Mouse (Mus musculus) hindbrain, embryonic 16.5 days (tissue): ENCODE results near the gene Hoxc6. TPM values are rescaled to one million over a fixed set of nuclear protein-coding genes. Genes with fewer than 3 reads are reported as not detected.

Source experiments
- ATAC-seq: fragments of 200-750 bp; cut with Nextera tagmentation; 2 replicates; pipeline ENCODE4 v1.8.0; 2017; ENCODE audit warnings: moderate TSS enrichment, moderate library complexity
- H3K27ac ChIP-seq: fragments of 300-500 bp; sonication (generic); 2 replicates; pipeline ENCODE4 v1.5.1; 2014; ENCODE audit warnings: low read depth, mild to moderate bottlenecking, control low read depth, low read length, moderate library complexity
- H3K27me3 ChIP-seq: fragments of 300-500 bp; sonication (generic); replicated peaks from 2 replicates; pipeline ENCODE4 v1.6.1; 2014; ENCODE audit warnings: low read length; ENCODE audit not compliant: control insufficient read depth, insufficient read depth
- H3K36me3 ChIP-seq: fragments of 300-500 bp; sonication (generic); 2 replicates; pipeline ENCODE4 v1.6.1; 2014; ENCODE audit warnings: mild to moderate bottlenecking, low read length, moderate library complexity, mixed read lengths; ENCODE audit not compliant: control insufficient read depth, insufficient read depth
- H3K4me1 ChIP-seq: fragments of 300-500 bp; sonication (generic); 2 replicates; pipeline ENCODE4 v1.6.1; 2014; ENCODE audit warnings: low read depth, low read length; ENCODE audit not compliant: control insufficient read depth, insufficient read depth
- H3K4me2 ChIP-seq: fragments of 300-500 bp; sonication (generic); 2 replicates; pipeline ENCODE4 v1.6.1; 2014; ENCODE audit warnings: mild to moderate bottlenecking, low read length, control low read depth, moderate library complexity
- H3K4me3 ChIP-seq: fragments of 300-500 bp; sonication (generic); 2 replicates; pipeline ENCODE4 v1.5.1; 2014; ENCODE audit warnings: mild to moderate bottlenecking, low read length, control low read depth, moderate library complexity
- H3K9ac ChIP-seq: fragments of 300-500 bp; sonication (generic); 2 replicates; pipeline ENCODE4 v1.6.1; 2014; ENCODE audit warnings: low read depth, mild to moderate bottlenecking, control low read depth, low read length, moderate library complexity
- H3K9me3 ChIP-seq: fragments of 300-500 bp; sonication (generic); 2 replicates; pipeline ENCODE4 v1.6.1; 2014; ENCODE audit warnings: mild to moderate bottlenecking, low read length, moderate library complexity; ENCODE audit not compliant: control insufficient read depth
- WGBS: fragments of 180-500 bp; shearing (Covaris S2); extraction: QIAGEN DNeasy Blood & Tissue Kit; methylation state at CpG from one replicate; pipeline ENCODE4 v1.1.7; 2014; 5-methylcytosine and 5-hydroxymethylcytosine counted together
- polyA plus RNA-seq: library from polyadenylated mRNA; unstranded; fragments of >200 nt; fragmentation: Nextera tagmentation; extraction: Ambion mirVana; gene quantifications from 2 replicates; pipeline ENCODE4 v1.2.1, GENCODE M21; 2015

Gene Hoxc6
- polyA plus RNA-seq, 1 experiment from 2014 or later = 4.0 TPM

DNA sequence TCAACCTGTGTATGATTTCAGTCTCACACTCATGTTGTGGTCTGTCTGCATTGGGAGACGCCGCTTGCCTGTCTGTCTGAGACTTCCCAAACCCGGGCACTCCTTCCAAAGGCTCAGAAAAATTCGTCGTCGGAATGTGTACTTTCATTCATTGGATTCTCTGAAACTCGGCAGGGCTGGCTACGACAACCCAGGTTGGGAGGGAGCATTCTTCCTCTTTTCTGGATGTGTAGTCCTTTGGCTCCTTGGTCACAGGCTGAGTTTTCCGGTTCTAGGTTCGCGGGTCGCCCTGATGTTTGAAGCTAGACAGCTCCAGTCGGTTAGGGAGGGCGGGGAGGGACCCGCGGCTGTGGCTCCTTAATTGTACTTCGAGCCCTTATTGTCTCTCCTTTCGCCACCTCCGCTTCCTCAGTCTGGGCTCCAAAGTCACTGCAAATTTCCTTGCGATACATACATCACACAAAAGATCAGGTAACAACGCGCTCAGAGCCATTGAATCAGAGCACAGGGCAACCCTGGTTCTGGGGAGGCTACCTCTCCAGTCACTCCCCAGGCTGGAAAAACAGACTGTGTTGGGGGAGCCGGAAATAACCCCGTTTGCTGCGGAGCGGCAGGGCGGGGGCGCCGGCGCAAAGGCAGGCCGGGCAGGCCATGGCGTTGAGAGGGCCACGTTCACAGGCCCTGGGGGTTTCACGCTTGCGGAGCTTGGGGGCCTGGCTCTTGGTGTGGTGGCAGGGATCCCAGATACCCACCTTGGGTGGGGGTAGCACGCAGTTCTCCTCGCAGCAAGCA is 21.2 kb upstream of the Hoxc6 start:
- H3K9ac ChIP-seq = no peak overlapping the region
- H3K4me3 ChIP-seq = no peak overlapping the region
- peaks cover 74% of the 10 kb centered on the region for H3K27me3 ChIP-seq
- H3K36me3 ChIP-seq = no peaks in the 10 kb centered on the region
- 0 out of 2 replicates have a peak, but pooled peaks cover 2% of the 10 kb centered on the region for H3K9me3 ChIP-seq
- H3K4me2 ChIP-seq = no peak overlapping the region
- no peak overlapping the region for H3K27ac ChIP-seq
- 1% methylated on average over 37 of the region's 37 CpGs for WGBS
- peaks cover 1% of the 10 kb centered on the region for H3K4me1 ChIP-seq
- no peak for ATAC-seq

DNA sequence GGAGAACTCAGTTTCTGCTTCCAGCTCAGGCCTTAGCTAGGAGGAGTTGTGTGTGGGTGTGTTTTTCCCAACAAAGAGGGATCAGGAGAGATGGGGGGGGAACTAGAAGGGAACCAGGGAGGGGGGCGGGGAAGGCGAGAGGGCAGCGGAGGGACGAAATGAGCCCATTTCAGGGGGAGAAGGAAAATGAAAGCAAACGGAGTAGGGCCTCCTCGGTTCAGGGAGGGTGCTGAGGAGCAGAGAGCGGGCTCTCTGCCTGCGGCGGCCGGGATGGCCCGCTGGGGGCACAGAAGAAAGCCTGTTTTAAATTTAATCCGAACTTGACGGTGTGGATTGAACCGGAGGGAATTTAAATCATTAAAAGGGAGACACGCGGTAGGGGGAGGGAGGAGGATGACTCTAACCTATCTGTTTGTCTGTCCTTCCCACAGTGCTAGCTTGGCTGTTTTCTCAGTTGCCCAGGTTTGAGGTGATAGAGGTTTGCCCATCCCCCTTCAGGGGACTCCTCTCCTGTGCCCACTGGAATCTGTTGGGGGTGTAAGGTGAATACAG is 20.6 kb upstream of the Hoxc6 start:
- H3K9me3 ChIP-seq = 0 out of 2 replicates have a peak, but pooled peaks cover 2% of the 10 kb centered on the region
- H3K9ac ChIP-seq = no peak overlapping the region
- H3K27me3 ChIP-seq = peaks cover 72% of the 10 kb centered on the region
- H3K4me1 ChIP-seq = peaks cover 3% of the 10 kb centered on the region
- H3K36me3 ChIP-seq = no peaks in the 10 kb centered on the region
- 3% methylated on average over 16 of the region's 16 CpGs for WGBS
- no peak overlapping the region for H3K4me3 ChIP-seq
- ATAC-seq = no peak
- no peak overlapping the region for H3K4me2 ChIP-seq
- H3K27ac ChIP-seq = no peak overlapping the region

DNA sequence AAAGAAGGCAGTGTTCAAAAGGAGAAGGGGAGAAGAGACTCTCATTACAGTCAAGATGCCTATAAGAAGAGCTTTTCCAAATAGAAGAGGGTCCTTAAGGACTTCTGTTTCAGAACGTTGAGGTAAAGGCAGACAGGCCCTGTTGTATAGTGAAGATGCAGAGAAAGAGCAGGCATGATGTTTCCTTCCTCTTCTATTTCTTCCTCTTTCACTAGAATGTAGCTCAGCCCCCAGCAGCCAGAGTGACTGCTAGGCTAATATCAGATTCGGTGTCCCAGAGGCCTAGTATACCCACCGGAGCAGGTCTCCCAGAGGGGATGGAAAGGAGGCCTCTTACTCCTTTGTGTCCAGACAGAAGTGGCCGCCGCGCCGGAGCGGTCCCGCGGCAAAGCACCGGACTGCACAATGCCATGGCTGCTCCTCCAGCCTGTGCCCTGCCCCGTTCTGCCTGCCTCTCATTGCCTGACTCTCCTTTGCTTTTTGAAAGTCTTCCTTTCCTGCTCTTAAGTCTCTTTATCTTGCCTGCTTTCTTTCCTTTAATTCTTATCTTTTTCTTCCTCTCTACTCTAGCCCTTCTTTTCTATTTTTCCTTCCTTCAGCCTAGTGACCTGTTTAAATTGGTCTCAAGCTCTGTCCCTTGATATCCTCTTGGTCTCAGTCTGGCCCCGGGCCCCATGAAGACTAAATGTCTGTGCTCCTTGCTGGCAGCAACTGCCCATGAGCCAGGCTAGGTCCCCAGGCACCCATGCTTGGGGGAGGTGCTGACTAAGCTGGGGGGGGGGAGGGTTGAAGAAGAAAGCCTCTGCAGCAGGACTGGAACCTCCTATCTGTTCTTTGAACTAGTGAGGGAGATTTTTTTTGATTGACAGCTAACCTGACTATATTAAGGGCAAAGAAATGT is 19.2 kb upstream of the Hoxc6 start:
- Histone ChIP-seq H3K4me2 (no peak overlapping the region), H3K4me1 (peaks cover 3% of the 10 kb centered on the region)

DNA sequence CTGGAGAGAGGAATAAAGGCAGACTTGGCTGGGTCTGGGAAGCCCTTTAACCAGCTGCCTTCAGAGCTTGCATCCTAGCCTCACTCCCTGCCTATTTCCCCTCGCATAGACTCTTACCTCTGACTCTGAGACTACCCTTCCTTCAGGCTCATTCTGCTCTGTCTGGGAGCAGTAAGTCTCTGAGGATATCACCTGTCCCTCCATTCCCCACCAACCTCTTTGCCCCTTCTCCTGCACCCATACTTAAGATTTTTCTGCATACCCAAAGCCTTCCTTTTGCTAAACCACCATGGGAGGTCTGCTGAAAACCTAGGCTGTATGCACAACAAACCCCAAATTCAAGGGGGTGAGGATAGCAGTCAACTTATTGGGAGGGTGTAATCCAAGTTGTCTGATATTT is 18.1 kb upstream of the Hoxc6 start:
- no peaks in the 10 kb centered on the region for H3K36me3 ChIP-seq
- no peaks in the 10 kb centered on the region for H3K9me3 ChIP-seq
- peaks cover 3% of the 10 kb centered on the region for H3K4me1 ChIP-seq
- H3K4me2 ChIP-seq = no peak overlapping the region
- H3K27me3 ChIP-seq = peaks cover 70% of the 10 kb centered on the region
- ATAC-seq = no peak
- H3K9ac ChIP-seq = no peak overlapping the region
- H3K4me3 ChIP-seq = no peak overlapping the region
- WGBS = 6% methylated on average over 1 of the region's 1 CpGs
- no peak overlapping the region for H3K27ac ChIP-seq

More for the DNA sequence above, 19.2 kb upstream of the Hoxc6 start:
- ATAC-seq = no peak
- H3K9me3 ChIP-seq = no peaks in the 10 kb centered on the region
- H3K9ac ChIP-seq = no peak overlapping the region
- H3K4me3 ChIP-seq = no peak overlapping the region
- peaks cover 70% of the 10 kb centered on the region for H3K27me3 ChIP-seq
- H3K36me3 ChIP-seq = no peaks in the 10 kb centered on the region
- H3K27ac ChIP-seq = no peak overlapping the region
- 3% methylated on average over 13 of the region's 13 CpGs for WGBS

DNA sequence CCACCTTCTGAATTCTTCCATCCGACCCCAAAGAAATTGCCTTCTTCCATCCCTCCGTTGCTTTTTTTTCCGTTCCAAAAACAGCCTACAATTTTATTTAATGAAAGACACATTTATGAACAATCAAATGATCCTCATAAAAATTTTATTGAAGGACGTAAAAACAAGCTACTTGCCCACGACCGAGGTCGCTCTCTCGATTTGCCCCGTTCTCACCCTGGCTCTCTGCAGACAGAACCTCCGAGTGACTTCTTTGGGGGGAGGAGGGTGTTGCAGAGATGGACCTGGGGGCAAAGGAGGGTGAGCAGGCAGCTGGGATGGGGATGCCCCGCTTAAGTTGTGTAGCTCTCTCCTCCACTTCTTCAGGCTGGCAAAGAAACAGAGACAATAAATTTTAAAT is 17.7 kb upstream of the Hoxc6 start:
- H3K9me3 ChIP-seq = no peaks in the 10 kb centered on the region
- no peak overlapping the region for H3K4me3 ChIP-seq
- H3K36me3 ChIP-seq = no peaks in the 10 kb centered on the region
- H3K4me1 ChIP-seq = peaks cover 3% of the 10 kb centered on the region
- no peak for ATAC-seq
- H3K4me2 ChIP-seq = no peak overlapping the region
- H3K27me3 ChIP-seq = peaks cover 69% of the 10 kb centered on the region
- no peak overlapping the region for H3K27ac ChIP-seq
- WGBS = 4% methylated on average over 11 of the region's 11 CpGs
- no peak overlapping the region for H3K9ac ChIP-seq

DNA sequence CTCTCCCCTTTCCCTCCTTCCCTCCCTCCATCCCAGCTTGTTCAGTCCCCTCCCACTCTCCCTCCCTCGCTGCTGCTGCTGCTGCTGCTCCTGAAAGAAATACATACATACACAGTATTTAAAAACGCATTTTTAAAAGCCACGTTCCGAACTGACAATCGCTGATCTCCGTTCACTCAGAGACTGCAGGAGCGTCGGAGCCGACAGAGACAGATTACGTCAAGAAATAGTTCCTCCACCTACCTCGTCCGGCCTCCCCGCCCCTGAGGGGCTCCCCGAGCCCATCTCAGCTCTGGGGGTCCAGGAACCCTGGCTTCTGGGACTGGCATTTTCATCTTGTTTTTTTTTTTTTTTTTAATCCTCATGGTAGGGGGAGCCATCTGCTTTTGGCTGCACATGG is 17.1 kb upstream of the Hoxc6 start:
- H3K9ac ChIP-seq = no peak overlapping the region
- peak overlapping the region; percentile 24 for H3K4me3 ChIP-seq
- H3K4me1 ChIP-seq = peaks cover 3% of the 10 kb centered on the region
- no peaks in the 10 kb centered on the region for H3K36me3 ChIP-seq
- under 1% methylated on average over 14 of the region's 14 CpGs for WGBS
- H3K9me3 ChIP-seq = no peaks in the 10 kb centered on the region
- no peak overlapping the region for H3K27ac ChIP-seq
- H3K27me3 ChIP-seq = peaks cover 69% of the 10 kb centered on the region
- H3K4me2 ChIP-seq = peak overlapping the region; percentile 6; the same call in 1 of the 2 replicates
- no peak for ATAC-seq

DNA sequence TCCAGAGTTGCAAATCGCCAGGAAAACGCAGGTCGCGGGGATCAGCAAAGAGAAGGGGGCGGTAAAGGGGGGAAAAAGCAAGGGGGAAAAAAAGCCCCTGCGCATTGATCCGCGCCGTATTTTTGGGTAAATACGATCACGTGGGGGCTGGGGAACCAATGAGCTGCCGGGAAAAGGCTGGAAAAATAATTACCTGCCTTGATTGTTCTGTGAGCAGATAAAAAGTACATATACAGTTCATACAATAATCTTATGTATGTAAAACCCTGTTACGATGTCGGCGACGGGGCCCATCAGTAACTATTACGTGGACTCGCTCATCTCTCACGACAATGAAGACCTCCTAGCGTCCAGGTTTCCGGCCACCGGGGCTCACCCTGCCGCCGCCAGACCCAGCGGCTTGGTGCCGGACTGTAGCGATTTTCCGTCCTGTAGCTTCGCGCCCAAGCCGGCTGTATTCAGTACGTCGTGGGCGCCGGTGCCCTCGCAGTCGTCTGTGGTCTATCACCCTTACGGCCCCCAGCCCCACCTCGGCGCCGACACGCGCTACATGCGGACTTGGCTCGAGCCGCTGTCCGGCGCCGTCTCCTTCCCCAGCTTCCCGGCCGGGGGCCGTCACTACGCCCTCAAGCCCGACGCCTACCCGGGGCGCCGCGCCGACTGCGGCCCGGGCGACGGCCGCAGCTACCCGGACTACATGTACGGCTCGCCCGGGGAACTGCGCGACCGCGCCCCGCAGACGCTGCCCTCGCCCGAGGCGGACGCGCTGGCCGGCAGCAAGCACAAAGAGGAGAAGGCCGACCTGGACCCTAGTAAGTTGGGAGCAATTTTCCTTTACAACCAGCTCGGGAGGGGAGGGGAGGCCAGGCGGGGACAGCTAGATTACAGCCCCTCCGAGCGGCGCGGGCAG is 16.4 kb upstream of the Hoxc6 start:
- Histone ChIP-seq H3K9me3 (no peaks in the 10 kb centered on the region), H3K4me3 (peak overlapping the region; percentile 24), H3K4me2 (peak overlapping the region; percentile 6), H3K9ac (no peak overlapping the region), H3K27me3 (peaks cover 71% of the 10 kb centered on the region), H3K27ac (no peak overlapping the region), H3K4me1 (peaks cover 3% of the 10 kb centered on the region), H3K36me3 (no peaks in the 10 kb centered on the region)
- under 1% methylated on average over 80 of the region's 88 CpGs for WGBS
- ATAC-seq = no peak

DNA sequence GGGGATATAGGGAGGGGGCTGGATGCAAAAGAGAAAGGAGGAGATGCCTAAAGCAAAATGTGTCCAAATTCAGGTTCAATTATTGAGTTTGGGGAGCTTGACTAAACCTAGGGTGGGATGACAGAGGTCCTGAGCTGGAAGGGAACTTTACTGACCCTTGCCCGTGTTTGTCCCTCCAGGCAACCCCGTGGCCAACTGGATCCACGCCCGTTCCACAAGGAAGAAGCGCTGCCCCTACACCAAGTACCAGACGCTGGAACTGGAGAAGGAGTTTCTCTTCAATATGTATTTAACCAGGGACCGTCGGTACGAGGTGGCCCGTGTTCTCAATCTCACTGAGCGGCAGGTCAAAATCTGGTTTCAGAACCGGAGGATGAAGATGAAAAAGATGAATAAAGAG is 14.3 kb upstream of the Hoxc6 start:
- Histone ChIP-seq H3K9me3 (no peaks in the 10 kb centered on the region), H3K27ac (no peak overlapping the region), H3K27me3 (peaks cover 74% of the 10 kb centered on the region), H3K9ac (no peak overlapping the region), H3K4me2 (no peak overlapping the region), H3K4me3 (no peak overlapping the region), H3K36me3 (no peaks in the 10 kb centered on the region), H3K4me1 (peaks cover 3% of the 10 kb centered on the region)
- no peak for ATAC-seq
- WGBS = 1% methylated on average over 12 of the region's 12 CpGs
